Mouse (Mus musculus): ENCODE results near the gene Tmem91.

The Tmem91 gene

GRCm38 (mm10) chr7:25699851-25700250 lies 24.9 kb upstream of the Tmem91 start:
- no peak for DNase-seq (ENCODE audit: low spot score)

GRCm38 (mm10) chr7:25694104-25694503 lies 19.1 kb upstream of the Tmem91 start:
- DNase-seq (ENCODE audit: low spot score) = no peak

- DNase-seq (ENCODE audit: low spot score) = no peak
These were observed 15.1 kb upstream of the Tmem91 start for GRCm38 (mm10) chr7:25690051-25690450.

- no peak for DNase-seq (ENCODE audit: low spot score)
These were observed 14.6 kb upstream of the Tmem91 start for GRCm38 (mm10) chr7:25689603-25690021.

GRCm38 (mm10) chr7:25688810-25689586 lies 14.0 kb upstream of the Tmem91 start:
- DNase-seq (ENCODE audit: low spot score) = peak; percentile 64

- DNase-seq (ENCODE audit: low spot score) = peak; percentile 66
These were observed 12.9 kb upstream of the Tmem91 start for GRCm38 (mm10) chr7:25687811-25688401.

- peak; percentile 78 for DNase-seq (ENCODE audit: low spot score)
These were observed 11.9 kb upstream of the Tmem91 start, which contains the start of gene Tgfb1 for GRCm38 (mm10) chr7:25686680-25687531. Gene Tgfb1 (plus strand): TSS chr7:25687002.

- no peak for DNase-seq (ENCODE audit: low spot score)
These were observed 11.0 kb upstream of the Tmem91 start for GRCm38 (mm10) chr7:25685926-25686470.

- no peak for DNase-seq (ENCODE audit: low spot score)
These were observed 9.7 kb upstream of the Tmem91 start for GRCm38 (mm10) chr7:25684659-25685058.

GRCm38 (mm10) chr7:25683474-25684180 lies 8.7 kb upstream of the Tmem91 start:
- no peak for DNase-seq (ENCODE audit: low spot score)

GRCm38 (mm10) chr7:25681341-25682231 lies 6.6 kb upstream of the Tmem91 start:
- no peak for DNase-seq (ENCODE audit: low spot score)

GRCm38 (mm10) chr7:25680514-25681258 lies 5.7 kb upstream of the Tmem91 start, which contains the start of gene B9d2:
Gene B9d2 (plus strand): TSS chr7:25680780.
- DNase-seq (ENCODE audit: low spot score) = peak; percentile 94

- no peak for DNase-seq (ENCODE audit: low spot score)
These were observed 5.0 kb upstream of the Tmem91 start for GRCm38 (mm10) chr7:25679971-25680370.

GRCm38 (mm10) chr7:25677013-25677412 lies 2.0 kb upstream of the Tmem91 start:
- no peak for DNase-seq (ENCODE audit: low spot score)

- peak; percentile 77 for DNase-seq (ENCODE audit: low spot score)
These were observed 1.3 kb upstream of the Tmem91 start for GRCm38 (mm10) chr7:25676085-25676781.

GRCm38 (mm10) chr7:25675405-25675804 lies 439 bp upstream of the Tmem91 start:
- no peak for DNase-seq (ENCODE audit: low spot score)

GRCm38 (mm10) chr7:25674297-25674696 lies 669 bp downstream of the Tmem91 start:
- DNase-seq (ENCODE audit: low spot score) = no peak

GRCm38 (mm10) chr7:25672442-25672841 lies 2.5 kb downstream of the Tmem91 start:
- DNase-seq (ENCODE audit: low spot score) = no peak

GRCm38 (mm10) chr7:25671686-25672085 lies 3.3 kb downstream of the Tmem91 start:
- DNase-seq (ENCODE audit: low spot score) = no peak
